Mouse (Mus musculus) heart, postnatal 0 days (tissue): Measurements from ENCODE around the gene Sapcd1. TPM values are rescaled to one million over a fixed set of nuclear protein-coding genes. Genes with fewer than 3 reads are reported as not detected.

Source experiments
- ATAC-seq: fragments of 200-750 bp; cut with Nextera tagmentation; 2 replicates; pipeline ENCODE4 v1.8.0; 2017; ENCODE audit warnings: low read depth, moderate number of reproducible peaks, moderate library complexity; ENCODE audit not compliant: insufficient read depth
- DNase-seq: peaks from one replicate; pipeline ENCODE4 v3.0.0-alpha.2; 2016; ENCODE audit warnings: low spot score
- H3K27ac ChIP-seq: fragments of 300-500 bp; sonication (generic); 2 replicates; pipeline ENCODE4 v1.5.1; 2014; ENCODE audit warnings: low read depth, mild to moderate bottlenecking
- H3K27me3 ChIP-seq: fragments of 300-500 bp; sonication (generic); 2 replicates; pipeline ENCODE4 v1.6.1; 2014; ENCODE audit warnings: low read length, mixed read lengths; ENCODE audit not compliant: control insufficient read depth, insufficient read depth
- H3K36me3 ChIP-seq: fragments of 300-500 bp; sonication (generic); replicated peaks from 2 replicates; pipeline ENCODE4 v1.6.1; 2014; ENCODE audit warnings: low read length, mixed read lengths; ENCODE audit not compliant: control insufficient read depth, insufficient read depth
- H3K4me1 ChIP-seq: fragments of 300-500 bp; sonication (generic); 2 replicates; pipeline ENCODE4 v1.6.1; 2014; ENCODE audit warnings: antibody characterized with exemption; ENCODE audit not compliant: control insufficient read depth, insufficient read depth
- H3K4me2 ChIP-seq: fragments of 300-500 bp; sonication (generic); 2 replicates; pipeline ENCODE4 v1.6.1; 2014; ENCODE audit warnings: low read depth, mild to moderate bottlenecking, low read length, moderate library complexity
- H3K4me3 ChIP-seq: fragments of 300-500 bp; sonication (generic); 2 replicates; pipeline ENCODE4 v1.5.1; 2014; ENCODE audit warnings: low read depth, low read length
- H3K9ac ChIP-seq: fragments of 300-500 bp; sonication (generic); replicated peaks from 2 replicates; pipeline ENCODE4 v1.6.1; 2014; ENCODE audit warnings: low read depth, low read length, mixed read lengths
- H3K9me3 ChIP-seq: fragments of 300-500 bp; sonication (generic); replicated peaks from 2 replicates; pipeline ENCODE4 v1.6.1; 2016; ENCODE audit warnings: low read length; ENCODE audit not compliant: control insufficient read depth
- CTCF ChIP-seq: IDR thresholded peaks from 2 replicates; pipeline ENCODE4 v1.5.1; 2016; ENCODE audit warnings: antibody characterized with exemption, control low read depth, low read depth
- EP300 ChIP-seq: IDR thresholded peaks from 2 replicates; pipeline ENCODE4 v1.6.1; 2016; ENCODE audit warnings: antibody characterized with exemption, low read depth
- WGBS: fragments of 180-500 bp; shearing (Covaris S2); extraction: QIAGEN DNeasy Blood & Tissue Kit; methylation state at CpG from one replicate; pipeline ENCODE4 v1.1.7; 2014; 5-methylcytosine and 5-hydroxymethylcytosine counted together
- polyA plus RNA-seq: library from polyadenylated mRNA; unstranded; fragments of >200 nt; fragmentation: Nextera tagmentation; extraction: Ambion mirVana; gene quantifications from 2 replicates; pipeline ENCODE4 v1.2.1, GENCODE M21; 2015
- total RNA-seq: library from RNA; depleted of rRNA; stranded (reverse); fragments of >200 nt; gene quantifications from 2 replicates; pipeline ENCODE4 v1.2.3, GENCODE M21; 2014; ENCODE audit warnings: low replicate concordance

Gene Sapcd1
- total and polyA plus RNA-seq, 2 experiments from 2014 or later = 1.2 to 2.1 TPM

GRCm38 (mm10) chr17:35070556-35071229 is 42.9 kb upstream of the Sapcd1 start:
- H3K4me1 ChIP-seq = peaks cover under 1% of the 10 kb centered on the region; the same call in 1 of the 2 replicates
- WGBS = 33% methylated on average over 6 of the region's 6 CpGs
- H3K27ac ChIP-seq = peak overlapping the region; percentile 2; the same call in 1 of the 2 replicates
- H3K36me3 ChIP-seq = no peaks in the 10 kb centered on the region
- no peaks in the 10 kb centered on the region for H3K9me3 ChIP-seq
- no peak for DNase-seq
- no peak overlapping the region for H3K4me3 ChIP-seq
- peaks cover 24% of the 10 kb centered on the region for H3K27me3 ChIP-seq
- no peak overlapping the region for H3K9ac ChIP-seq
- no peak for ATAC-seq
- H3K4me2 ChIP-seq = no peak overlapping the region
- TF ChIP-seq CTCF = no peak
- TF ChIP-seq EP300 = no peak

DNA sequence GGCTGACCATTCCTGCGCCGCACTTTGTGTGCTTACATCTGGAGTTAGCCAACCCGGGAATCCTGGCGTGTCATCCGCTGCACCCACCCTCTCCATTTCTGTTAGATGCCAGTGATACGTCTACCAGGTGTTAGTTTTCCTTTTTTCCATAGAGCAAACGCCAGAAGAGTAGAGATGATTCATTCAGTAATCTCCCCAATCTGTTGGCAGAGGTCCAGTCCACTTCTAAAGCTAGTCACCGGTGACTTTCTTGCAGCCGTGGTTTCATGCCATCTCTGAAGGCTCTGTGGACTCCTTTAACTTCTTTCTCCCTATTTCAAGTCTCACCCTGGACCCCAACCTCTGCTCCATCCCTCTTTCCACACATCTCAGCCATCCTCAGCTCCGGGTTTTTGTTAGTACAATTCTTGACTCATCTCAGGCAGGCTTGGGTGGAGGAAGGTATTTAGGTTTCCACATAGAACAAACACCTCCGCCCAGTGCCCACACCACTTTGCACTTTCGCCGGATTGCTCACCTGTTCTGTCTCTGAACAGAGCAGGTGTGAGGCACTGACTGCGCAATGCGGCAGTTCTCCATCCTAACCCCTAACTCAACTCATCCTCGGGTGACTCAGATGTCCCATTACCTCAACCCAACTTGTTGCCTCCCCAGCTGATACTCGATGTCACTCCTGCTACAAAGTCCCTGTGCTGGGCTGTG is 40.5 kb upstream of the Sapcd1 start:
- 69% methylated on average over 17 of the region's 17 CpGs for WGBS
- no peaks in the 10 kb centered on the region for H3K36me3 ChIP-seq
- H3K4me1 ChIP-seq = peaks cover 10% of the 10 kb centered on the region
- TF ChIP-seq CTCF (no peak), EP300 (no peak)
- DNase-seq (no peak), ATAC-seq (no peak)
- H3K27me3 ChIP-seq = peaks cover 44% of the 10 kb centered on the region
- H3K4me3 ChIP-seq = no peak overlapping the region
- H3K9ac ChIP-seq = no peak overlapping the region
- H3K9me3 ChIP-seq = no peaks in the 10 kb centered on the region
- no peak overlapping the region for H3K27ac ChIP-seq
- no peak overlapping the region for H3K4me2 ChIP-seq

- H3K36me3 ChIP-seq = peaks cover 16% of the 10 kb centered on the region
- ATAC-seq (no peak), DNase-seq (no peak)
- H3K9me3 ChIP-seq = no peaks in the 10 kb centered on the region
- TF ChIP-seq EP300 = no peak
- no peak for TF ChIP-seq CTCF
- peaks cover 44% of the 10 kb centered on the region for H3K27me3 ChIP-seq
- H3K9ac ChIP-seq = no peak within 1 kb of the TSS
- peak within 1 kb of the TSS; percentile 28 for H3K4me3 ChIP-seq
- H3K4me1 ChIP-seq = peaks cover 10% of the 10 kb centered on the region
- 51% methylated on average over 10 of the region's 10 CpGs for WGBS
- peak within 1 kb of the TSS; percentile 53 for H3K4me2 ChIP-seq
- no peak within 1 kb of the TSS for H3K27ac ChIP-seq
Measured at GRCm38 (mm10) chr17:35066084-35066483, 38.3 kb upstream of the Sapcd1 start, which contains the start of gene Mpig6b. Gene Mpig6b (minus strand): TSS chr17:35066184.

DNA sequence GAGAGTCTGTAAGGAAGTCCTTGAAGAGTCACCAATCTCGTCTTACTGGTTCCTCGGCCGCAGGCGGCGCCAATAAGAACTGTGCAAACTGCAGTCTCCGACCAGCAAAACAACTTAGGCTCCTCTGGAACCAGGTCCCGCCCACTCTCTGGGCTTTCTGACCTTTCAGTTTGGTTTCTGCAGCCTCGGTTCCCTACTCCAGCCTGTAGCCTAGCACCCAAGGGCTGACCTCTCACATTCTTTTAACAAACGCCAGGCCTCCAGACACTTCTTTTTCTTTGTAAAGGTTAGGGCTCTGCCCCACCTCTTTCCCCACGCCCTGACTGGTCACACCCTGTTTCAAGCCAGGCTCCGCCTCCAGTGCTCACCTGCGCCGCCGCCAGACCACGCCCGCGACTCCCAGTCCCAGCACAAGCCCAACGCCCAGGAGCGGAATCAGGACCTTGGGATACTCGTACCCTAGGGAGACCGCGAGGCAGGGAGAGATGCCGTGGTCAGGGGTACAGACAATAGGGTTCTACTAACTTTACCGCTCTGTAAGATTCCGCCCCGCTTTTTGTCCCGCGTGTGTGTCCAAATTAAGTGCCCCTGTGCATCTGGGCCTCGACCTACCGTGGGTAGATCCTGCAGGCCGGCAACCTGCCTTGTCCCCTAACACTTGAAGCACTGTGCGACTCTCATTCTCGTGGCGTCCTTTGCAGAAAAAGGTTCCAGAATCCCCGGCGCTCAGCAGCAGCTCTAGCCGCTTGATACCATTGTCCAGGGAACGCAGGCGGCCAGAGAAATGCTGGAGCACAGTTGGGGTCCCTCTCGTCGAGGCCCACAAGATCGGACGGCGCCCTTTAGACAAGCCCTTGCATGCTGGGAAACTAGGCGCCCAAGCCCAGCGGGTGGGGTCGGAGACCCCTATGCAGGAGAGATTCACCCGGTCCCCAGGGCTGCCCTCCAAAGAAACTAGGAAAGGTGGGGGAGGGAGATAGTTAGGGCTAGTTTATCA is 37.4 kb upstream of the Sapcd1 start, which contains the start of gene Ly6g6c:
Gene Ly6g6c (plus strand): TSS at position 438 of the 997 bp plus-strand sequence.
- peaks cover 44% of the 10 kb centered on the region for H3K27me3 ChIP-seq
- no peak within 1 kb of the TSS for H3K9ac ChIP-seq
- no peak within 1 kb of the TSS for H3K27ac ChIP-seq
- H3K36me3 ChIP-seq = peaks cover 22% of the 10 kb centered on the region
- H3K4me2 ChIP-seq = peak within 1 kb of the TSS; percentile 53
- H3K9me3 ChIP-seq = no peaks in the 10 kb centered on the region
- peak within 1 kb of the TSS; percentile 28 for H3K4me3 ChIP-seq
- H3K4me1 ChIP-seq = peaks cover 11% of the 10 kb centered on the region
- peak; percentile 35 for DNase-seq
- TF ChIP-seq EP300 (no peak), CTCF (no peak)
- no peak for ATAC-seq
- 4% methylated on average over 48 of the region's 48 CpGs for WGBS

- peaks cover 14% of the 10 kb centered on the region for H3K4me1 ChIP-seq
- peak overlapping the region; percentile 28 for H3K4me3 ChIP-seq
- no peak overlapping the region for H3K27ac ChIP-seq
- DNase-seq (no peak), ATAC-seq (no peak)
- no peak for TF ChIP-seq EP300
- no peak for TF ChIP-seq CTCF
- H3K4me2 ChIP-seq = peak overlapping the region; percentile 53
- no peaks in the 10 kb centered on the region for H3K9me3 ChIP-seq
- peaks cover 44% of the 10 kb centered on the region for H3K27me3 ChIP-seq
- 37% methylated on average over 10 of the region's 10 CpGs for WGBS
- H3K36me3 ChIP-seq = peaks cover 22% of the 10 kb centered on the region
- no peak overlapping the region for H3K9ac ChIP-seq
Measured at GRCm38 (mm10) chr17:35064378-35064877, 36.6 kb upstream of the Sapcd1 start.
